In the genomic region with DNA sequence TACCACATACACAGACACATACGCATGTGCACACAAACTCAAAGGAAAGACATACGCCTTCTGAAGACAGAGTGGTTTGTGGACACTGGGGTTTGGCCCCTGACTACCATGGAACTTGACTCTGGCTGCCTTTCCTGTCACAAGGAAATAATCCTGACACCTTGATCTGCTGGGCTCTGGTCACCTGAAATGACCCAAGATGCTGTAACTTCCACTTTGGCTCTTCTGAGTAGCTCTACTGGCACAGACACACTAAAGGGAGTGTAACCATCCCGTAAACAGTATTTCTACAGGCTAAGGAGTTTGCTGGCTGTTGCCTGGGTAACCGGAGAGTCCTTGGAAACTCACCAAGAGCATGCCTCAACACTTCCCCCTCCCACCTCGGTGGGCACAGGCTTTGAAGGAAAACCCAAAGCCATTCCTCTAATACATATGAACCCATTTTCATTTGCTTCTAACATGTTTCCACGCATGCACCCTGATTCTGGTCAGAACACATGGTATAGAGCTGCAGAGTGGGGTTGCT, we compare ENCODE assay signal across 11 mouse cellular contexts.
DNase-seq lines count a peak whose midpoint lies in the region; ATAC-seq and TF ChIP-seq lines count a peak whose summit lies in the region.
"Had no signal": no experiment of that assay in that cellular context is flagged by ENCODE, and none has a peak within 500 bp of the region (broad histone marks: within the 10 kb centered on the region; RNA-seq: fewer than 3 reads in every experiment).

No protein-coding gene starts in this region.

- ATAC-seq in midbrain, embryonic 14.5 days (ENCODE audit: low FRiP score, low TSS enrichment), result no peak
- no peak for ATAC-seq in midbrain, embryonic 11.5 days (ENCODE audit: low FRiP score)
- ATAC-seq in forebrain, embryonic 16.5 days, result peak; percentile 78
- 0 out of 2 replicates have a peak, but pooled peaks have one; percentile 49 for ATAC-seq in midbrain, postnatal 0 days (ENCODE audit: low FRiP score)
- ATAC-seq in cerebellum, adult (ENCODE audit: insufficient number of reproducible peaks, low FRiP score, low TSS enrichment), result no peak
- ATAC-seq: liver, postnatal 0 days had no signal

- TF ChIP-seq CTCF in midbrain, postnatal 0 days (IDR thresholded peaks at IDR 0.05), result no peak

- no peaks in the 10 kb centered on the region for H3K9me3 ChIP-seq in midbrain, embryonic 14.5 days (ENCODE audit: control insufficient read depth, low read length)
- no peaks in the 10 kb centered on the region for H3K9me3 ChIP-seq in midbrain, embryonic 11.5 days (ENCODE audit: control insufficient read depth, low read length)
- H3K9me3 ChIP-seq in forebrain, embryonic 16.5 days (ENCODE audit: control insufficient read depth, low read length), result no peaks in the 10 kb centered on the region
- H3K9me3 ChIP-seq in midbrain, postnatal 0 days (ENCODE audit: low read length), result no peaks in the 10 kb centered on the region
- H3K9me3 ChIP-seq: heart, embryonic 12.5 days; neural tube, embryonic 15.5 days had no signal

- H3K4me3 ChIP-seq in midbrain, embryonic 14.5 days (replicated peaks; ENCODE audit: low read depth, low read length), result no peak overlapping the region
- H3K4me3 ChIP-seq in midbrain, embryonic 11.5 days (ENCODE audit: low read depth, low read length), result no peak overlapping the region
- H3K4me3 ChIP-seq in forebrain, embryonic 16.5 days (replicated peaks; ENCODE audit: low read length), result no peak overlapping the region
- no peak overlapping the region for H3K4me3 ChIP-seq in midbrain, postnatal 0 days (ENCODE audit: low read depth, low read length)
- H3K4me3 ChIP-seq: heart, embryonic 12.5 days; neural tube, embryonic 15.5 days had no signal

- no peak overlapping the region for H3K4me2 ChIP-seq in midbrain, embryonic 14.5 days (ENCODE audit: low read length)
- no peak overlapping the region for H3K4me2 ChIP-seq in midbrain, embryonic 11.5 days
- H3K4me2 ChIP-seq in forebrain, embryonic 16.5 days (ENCODE audit: low read length), result no peak overlapping the region
- no peak overlapping the region for H3K4me2 ChIP-seq in midbrain, postnatal 0 days (ENCODE audit: low read depth, low read length, poor library complexity, severe bottlenecking)
- H3K4me2 ChIP-seq: heart, embryonic 12.5 days; neural tube, embryonic 15.5 days had no signal

- no peaks in the 10 kb centered on the region for H3K36me3 ChIP-seq in midbrain, embryonic 14.5 days (ENCODE audit: control insufficient read depth, insufficient read depth, low read length)
- H3K36me3 ChIP-seq in midbrain, embryonic 11.5 days (ENCODE audit: control insufficient read depth, insufficient read depth, low read length), result no peaks in the 10 kb centered on the region
- H3K36me3 ChIP-seq in forebrain, embryonic 16.5 days (ENCODE audit: control insufficient read depth, insufficient read depth), result no peaks in the 10 kb centered on the region
- no peaks in the 10 kb centered on the region for H3K36me3 ChIP-seq in midbrain, postnatal 0 days (ENCODE audit: insufficient read depth, low read length)
- H3K36me3 ChIP-seq: heart, embryonic 12.5 days; neural tube, embryonic 15.5 days had no signal

- DNase-seq in gastrocnemius, postnatal 25 days, result peak; percentile 28
- no peak for DNase-seq in gastrocnemius, postnatal 10 days
- peak; percentile 58 for DNase-seq in midbrain, embryonic 14.5 days
- DNase-seq in midbrain, embryonic 11.5 days (ENCODE audit: low spot score, missing footprints), result no peak
- peak; percentile 65 for DNase-seq in midbrain, postnatal 0 days (ENCODE audit: low spot score)
- DNase-seq in B cell, adult 2 months, result no peak
- DNase-seq: liver, postnatal 0 days had no signal

- H3K4me1 ChIP-seq in midbrain, embryonic 14.5 days (ENCODE audit: control insufficient read depth, insufficient read depth, low read length), result no peaks in the 10 kb centered on the region
- no peaks in the 10 kb centered on the region for H3K4me1 ChIP-seq in midbrain, embryonic 11.5 days (ENCODE audit: control insufficient read depth, insufficient read depth, low read length)
- peaks cover 9% of the 10 kb centered on the region for H3K4me1 ChIP-seq in forebrain, embryonic 16.5 days (replicated peaks; ENCODE audit: control insufficient read depth, insufficient read depth, low read length)
- H3K4me1 ChIP-seq in midbrain, postnatal 0 days (ENCODE audit: insufficient read depth, low read length), result 0 out of 2 replicates have a peak, but pooled peaks cover 7% of the 10 kb centered on the region
- H3K4me1 ChIP-seq: heart, embryonic 12.5 days had no signal

- H3K27ac ChIP-seq in midbrain, embryonic 14.5 days (replicated peaks; ENCODE audit: low read depth, low read length), result no peak overlapping the region
- no peak overlapping the region for H3K27ac ChIP-seq in midbrain, embryonic 11.5 days (ENCODE audit: low read depth, low read length)
- H3K27ac ChIP-seq in forebrain, embryonic 16.5 days (ENCODE audit: low read length), result no peak overlapping the region
- H3K27ac ChIP-seq in midbrain, postnatal 0 days (ENCODE audit: low read depth, low read length), result no peak overlapping the region
- H3K27ac ChIP-seq: neural tube, embryonic 15.5 days had no signal

- H3K9ac ChIP-seq in midbrain, embryonic 14.5 days (replicated peaks; ENCODE audit: low read length), result no peak overlapping the region
- no peak overlapping the region for H3K9ac ChIP-seq in midbrain, embryonic 11.5 days (ENCODE audit: low read length)
- no peak overlapping the region for H3K9ac ChIP-seq in forebrain, embryonic 16.5 days (replicated peaks; ENCODE audit: low read depth, low read length)
- H3K9ac ChIP-seq in midbrain, postnatal 0 days (replicated peaks; ENCODE audit: low read length, poor library complexity, severe bottlenecking), result no peak overlapping the region
- H3K9ac ChIP-seq: heart, embryonic 12.5 days; liver, postnatal 0 days; neural tube, embryonic 15.5 days had no signal

- 66% methylated on average over 6 of the region's 6 CpGs for WGBS in midbrain, embryonic 14.5 days
- 72% methylated on average over 6 of the region's 6 CpGs for WGBS in midbrain, embryonic 11.5 days
- 55% methylated on average over 6 of the region's 6 CpGs for WGBS in forebrain, embryonic 16.5 days
- 63% methylated on average over 6 of the region's 6 CpGs for WGBS in midbrain, postnatal 0 days

- no peaks in the 10 kb centered on the region for H3K27me3 ChIP-seq in midbrain, embryonic 14.5 days (ENCODE audit: control insufficient read depth, insufficient read depth, low read length)
- no peaks in the 10 kb centered on the region for H3K27me3 ChIP-seq in midbrain, embryonic 11.5 days (ENCODE audit: control insufficient read depth, insufficient read depth, low read length)
- H3K27me3 ChIP-seq in forebrain, embryonic 16.5 days (replicated peaks; ENCODE audit: control insufficient read depth, insufficient read depth, low read length), result no peaks in the 10 kb centered on the region
- no peaks in the 10 kb centered on the region for H3K27me3 ChIP-seq in midbrain, postnatal 0 days (ENCODE audit: insufficient read depth, low read length)
- H3K27me3 ChIP-seq: neural tube, embryonic 15.5 days had no signal

Comparison
In these comparisons a context has a peak if more than half of its experiments do, and no peak if none do; other contexts are left out.
1. DNase-seq: peak in gastrocnemius, postnatal 25 days (single experiment), midbrain, embryonic 14.5 days (single experiment) and midbrain, postnatal 0 days (single experiment); none in gastrocnemius, postnatal 10 days (single experiment), midbrain, embryonic 11.5 days (single experiment) and B cell, adult 2 months (0 of 2).
2. ATAC-seq: peak in forebrain, embryonic 16.5 days (single experiment) and midbrain, postnatal 0 days (single experiment); none in midbrain, embryonic 14.5 days (single experiment), midbrain, embryonic 11.5 days (single experiment) and cerebellum, adult (single experiment).